Mouse (Mus musculus): ENCODE results near the gene Hmga1b. TPM values are rescaled to one million over a fixed set of nuclear protein-coding genes. Genes with fewer than 3 reads are reported as not detected.
"Not testable (repeated sequence)": the region's sequence is repeated elsewhere in the genome, so short reads cannot be mapped to it uniquely, and the experiment has no call there.

Hmga1b gene
- 3.8 and 3.9 TPM in 2 replicates for polyA plus RNA-seq (2014; fragmentation: Nextera tagmentation; extraction: Ambion mirVana)

- not testable (repeated sequence) for H3K4me3 ChIP-seq (ENCODE audit: low read depth, low read length); DNase-seq (ENCODE audit: low spot score); H3K4me2 ChIP-seq (ENCODE audit: low read length); H3K4me1 ChIP-seq (ENCODE audit: control insufficient read depth, insufficient read depth, low read length); H3K36me3 ChIP-seq (ENCODE audit: control insufficient read depth, insufficient read depth, low read length); H3K27me3 ChIP-seq (replicated peaks; ENCODE audit: control insufficient read depth, insufficient read depth, low read length); H3K27ac ChIP-seq (ENCODE audit: low read depth, low read length); ATAC-seq
- WGBS: 17% methylated on average over 12 of the region's 14 CpGs
- H3K9me3 ChIP-seq (replicated peaks; ENCODE audit: control insufficient read depth, low read length): peaks cover 13% of the 10 kb centered on the region; the same call in 1 of the 2 replicates
- H3K9ac ChIP-seq (ENCODE audit: low read length): 0 out of 2 replicates have a peak within 1 kb of the TSS, but pooled peaks have one; percentile 17
Observed at GRCm38 (mm10) chr11:120762672-120763041, at the start of gene Hmga1b. TSS of gene Hmga1b (plus strand) at chr11:120762794.

GRCm38 (mm10) chr11:120713580-120714518 is 48.7 kb upstream of the Hmga1b start, which contains the start of the genes Cenpx and Lrrc45:
TSS of gene Cenpx (minus strand) at chr11:120713738.
TSS of gene Lrrc45 (plus strand) at chr11:120713925.
- ATAC-seq (peak; percentile 98), DNase-seq (ENCODE audit: low spot score) (peak; percentile 100)
- H3K9ac ChIP-seq (ENCODE audit: low read length): peak within 1 kb of the TSS; percentile 75
- H3K4me1 ChIP-seq (ENCODE audit: control insufficient read depth, insufficient read depth, low read length): peaks cover 9% of the 10 kb centered on the region
- H3K4me3 ChIP-seq (ENCODE audit: low read depth, low read length): peak within 1 kb of the TSS; percentile 50
- peaks cover 51% of the 10 kb centered on the region for H3K36me3 ChIP-seq (ENCODE audit: control insufficient read depth, insufficient read depth, low read length)
- H3K27ac ChIP-seq (ENCODE audit: low read depth, low read length): peak within 1 kb of the TSS; percentile 63
- peak within 1 kb of the TSS; percentile 94 for H3K4me2 ChIP-seq (ENCODE audit: low read length)
- H3K9me3 ChIP-seq (replicated peaks; ENCODE audit: control insufficient read depth, low read length): no peaks in the 10 kb centered on the region
- 4% methylated on average over 53 of the region's 53 CpGs for WGBS
- no peaks in the 10 kb centered on the region for H3K27me3 ChIP-seq (replicated peaks; ENCODE audit: control insufficient read depth, insufficient read depth, low read length)

- H3K27ac ChIP-seq (ENCODE audit: low read depth, low read length): no peak overlapping the region
- peak overlapping the region; percentile 50 for H3K4me3 ChIP-seq (ENCODE audit: low read depth, low read length)
- ATAC-seq (no peak), DNase-seq (ENCODE audit: low spot score) (no peak)
- H3K4me2 ChIP-seq (ENCODE audit: low read length): peak overlapping the region; percentile 84
- H3K27me3 ChIP-seq (replicated peaks; ENCODE audit: control insufficient read depth, insufficient read depth, low read length): no peaks in the 10 kb centered on the region
- H3K36me3 ChIP-seq (ENCODE audit: control insufficient read depth, insufficient read depth, low read length): peaks cover 53% of the 10 kb centered on the region
- peak overlapping the region; percentile 75 for H3K9ac ChIP-seq (ENCODE audit: low read length)
- peaks cover 9% of the 10 kb centered on the region for H3K4me1 ChIP-seq (ENCODE audit: control insufficient read depth, insufficient read depth, low read length)
- 63% methylated on average over 10 of the region's 10 CpGs for WGBS
- no peaks in the 10 kb centered on the region for H3K9me3 ChIP-seq (replicated peaks; ENCODE audit: control insufficient read depth, low read length)
Observed at GRCm38 (mm10) chr11:120714546-120714945, 48.0 kb upstream of the Hmga1b start.

GRCm38 (mm10) chr11:120715131-120715530 is 47.5 kb upstream of the Hmga1b start:
- no peak overlapping the region for H3K9ac ChIP-seq (ENCODE audit: low read length)
- 91% methylated on average over 9 of the region's 9 CpGs for WGBS
- ATAC-seq: no peak
- no peaks in the 10 kb centered on the region for H3K27me3 ChIP-seq (replicated peaks; ENCODE audit: control insufficient read depth, insufficient read depth, low read length)
- no peak overlapping the region for H3K27ac ChIP-seq (ENCODE audit: low read depth, low read length)
- no peaks in the 10 kb centered on the region for H3K9me3 ChIP-seq (replicated peaks; ENCODE audit: control insufficient read depth, low read length)
- H3K4me2 ChIP-seq (ENCODE audit: low read length): no peak overlapping the region
- H3K36me3 ChIP-seq (ENCODE audit: control insufficient read depth, insufficient read depth, low read length): peaks cover 54% of the 10 kb centered on the region
- no peak for DNase-seq (ENCODE audit: low spot score)
- H3K4me3 ChIP-seq (ENCODE audit: low read depth, low read length): no peak overlapping the region
- H3K4me1 ChIP-seq (ENCODE audit: control insufficient read depth, insufficient read depth, low read length): peaks cover 9% of the 10 kb centered on the region

- H3K4me1 ChIP-seq (ENCODE audit: control insufficient read depth, insufficient read depth, low read length): peaks cover 11% of the 10 kb centered on the region
- H3K36me3 ChIP-seq (ENCODE audit: control insufficient read depth, insufficient read depth, low read length): peaks cover 45% of the 10 kb centered on the region
- no peak overlapping the region for H3K9ac ChIP-seq (ENCODE audit: low read length)
- ATAC-seq (no peak), DNase-seq (ENCODE audit: low spot score) (no peak)
- WGBS: 96% methylated on average over 9 of the region's 9 CpGs
- H3K27me3 ChIP-seq (replicated peaks; ENCODE audit: control insufficient read depth, insufficient read depth, low read length): no peaks in the 10 kb centered on the region
- H3K9me3 ChIP-seq (replicated peaks; ENCODE audit: control insufficient read depth, low read length): no peaks in the 10 kb centered on the region
- H3K4me3 ChIP-seq (ENCODE audit: low read depth, low read length): no peak overlapping the region
- no peak overlapping the region for H3K27ac ChIP-seq (ENCODE audit: low read depth, low read length)
- H3K4me2 ChIP-seq (ENCODE audit: low read length): no peak overlapping the region
Observed at GRCm38 (mm10) chr11:120719242-120719641, 43.4 kb upstream of the Hmga1b start.

- H3K4me2 ChIP-seq (ENCODE audit: low read length): no peak overlapping the region
- no peak overlapping the region for H3K9ac ChIP-seq (ENCODE audit: low read length)
- DNase-seq (ENCODE audit: low spot score): no peak
- H3K27me3 ChIP-seq (replicated peaks; ENCODE audit: control insufficient read depth, insufficient read depth, low read length): no peaks in the 10 kb centered on the region
- WGBS: 86% methylated on average over 13 of the region's 13 CpGs
- no peak for ATAC-seq
- H3K4me1 ChIP-seq (ENCODE audit: control insufficient read depth, insufficient read depth, low read length): peaks cover 7% of the 10 kb centered on the region
- H3K9me3 ChIP-seq (replicated peaks; ENCODE audit: control insufficient read depth, low read length): no peaks in the 10 kb centered on the region
- no peak overlapping the region for H3K27ac ChIP-seq (ENCODE audit: low read depth, low read length)
- H3K36me3 ChIP-seq (ENCODE audit: control insufficient read depth, insufficient read depth, low read length): peaks cover 45% of the 10 kb centered on the region
- no peak overlapping the region for H3K4me3 ChIP-seq (ENCODE audit: low read depth, low read length)
Observed at GRCm38 (mm10) chr11:120719841-120720376, 42.7 kb upstream of the Hmga1b start.

- H3K4me3 ChIP-seq (ENCODE audit: low read depth, low read length): peak overlapping the region; percentile 64
- peak; percentile 16 for ATAC-seq
- peak overlapping the region; percentile 95 for H3K4me2 ChIP-seq (ENCODE audit: low read length)
- no peaks in the 10 kb centered on the region for H3K27me3 ChIP-seq (replicated peaks; ENCODE audit: control insufficient read depth, insufficient read depth, low read length)
- DNase-seq (ENCODE audit: low spot score): peak; percentile 94
- H3K36me3 ChIP-seq (ENCODE audit: control insufficient read depth, insufficient read depth, low read length): peaks cover 41% of the 10 kb centered on the region
- no peaks in the 10 kb centered on the region for H3K9me3 ChIP-seq (replicated peaks; ENCODE audit: control insufficient read depth, low read length)
- 11% methylated on average over 17 of the region's 17 CpGs for WGBS
- H3K27ac ChIP-seq (ENCODE audit: low read depth, low read length): no peak overlapping the region
- peaks cover 7% of the 10 kb centered on the region for H3K4me1 ChIP-seq (ENCODE audit: control insufficient read depth, insufficient read depth, low read length)
- peak overlapping the region; percentile 84 for H3K9ac ChIP-seq (ENCODE audit: low read length)
Observed at GRCm38 (mm10) chr11:120720450-120720849, 42.1 kb upstream of the Hmga1b start.

- H3K27ac ChIP-seq (ENCODE audit: low read depth, low read length): no peak within 1 kb of the TSS
- peak; percentile 90 for ATAC-seq
- H3K9ac ChIP-seq (ENCODE audit: low read length): peak within 1 kb of the TSS; percentile 84
- H3K27me3 ChIP-seq (replicated peaks; ENCODE audit: control insufficient read depth, insufficient read depth, low read length): no peaks in the 10 kb centered on the region
- H3K36me3 ChIP-seq (ENCODE audit: control insufficient read depth, insufficient read depth, low read length): peaks cover 38% of the 10 kb centered on the region
- peak within 1 kb of the TSS; percentile 95 for H3K4me2 ChIP-seq (ENCODE audit: low read length)
- no peaks in the 10 kb centered on the region for H3K9me3 ChIP-seq (replicated peaks; ENCODE audit: control insufficient read depth, low read length)
- peaks cover 8% of the 10 kb centered on the region for H3K4me1 ChIP-seq (ENCODE audit: control insufficient read depth, insufficient read depth, low read length)
- peak; percentile 86 for DNase-seq (ENCODE audit: low spot score)
- H3K4me3 ChIP-seq (ENCODE audit: low read depth, low read length): peak within 1 kb of the TSS; percentile 64
- under 1% methylated on average over 90 of the region's 90 CpGs for WGBS
Observed at GRCm38 (mm10) chr11:120721124-120722066, 41.2 kb upstream of the Hmga1b start, which contains the start of gene Rac3. TSS of gene Rac3 (plus strand) at chr11:120721470.

Data from forebrain, embryonic 14.5 days (tissue).